Mouse (Mus musculus): ENCODE data around the gene Ssrp1.

Ssrp1 gene

GRCm38 (mm10) chr2:85037047-85038026 is at the start of gene Ssrp1, which contains the start of gene P2rx3:
Ssrp1 (plus strand) TSS chr2:85037234.
P2rx3 (minus strand) TSS chr2:85037462.
- DNase-seq (ENCODE audit: low spot score in 2 of 2) = peak; percentile 86 to 88

- no peak for DNase-seq (ENCODE audit: low spot score in 2 of 2)
These were observed 49.1 kb upstream of the Ssrp1 start, which contains the start of gene Prg3 for GRCm38 (mm10) chr2:84987930-84988329. Prg3 (plus strand) TSS chr2:84988215.

GRCm38 (mm10) chr2:84996376-84996775 is 40.7 kb upstream of the Ssrp1 start:
- DNase-seq (ENCODE audit: low spot score in 2 of 2) = no peak

GRCm38 (mm10) chr2:84999486-85000181 is 37.4 kb upstream of the Ssrp1 start:
- DNase-seq (ENCODE audit: low spot score in 2 of 2) = no peak

GRCm38 (mm10) chr2:85001497-85001896 is 35.5 kb upstream of the Ssrp1 start:
- DNase-seq (ENCODE audit: low spot score in 2 of 2) = no peak

GRCm38 (mm10) chr2:85002575-85002974 is 34.5 kb upstream of the Ssrp1 start:
- DNase-seq (ENCODE audit: low spot score in 2 of 2) = no peak

GRCm38 (mm10) chr2:85004341-85004740 is 32.7 kb upstream of the Ssrp1 start:
- DNase-seq (ENCODE audit: low spot score in 2 of 2) = no peak

GRCm38 (mm10) chr2:85006600-85006999 is 30.4 kb upstream of the Ssrp1 start:
- no peak for DNase-seq (ENCODE audit: low spot score in 2 of 2)

- DNase-seq (ENCODE audit: low spot score in 2 of 2) = no peak
These were observed 29.3 kb upstream of the Ssrp1 start for GRCm38 (mm10) chr2:85007729-85008128.

- no peak for DNase-seq (ENCODE audit: low spot score in 2 of 2)
These were observed 27.8 kb upstream of the Ssrp1 start for GRCm38 (mm10) chr2:85009212-85009611.

GRCm38 (mm10) chr2:85011906-85012604 is 25.0 kb upstream of the Ssrp1 start:
- no peak for DNase-seq (ENCODE audit: low spot score in 2 of 2)

GRCm38 (mm10) chr2:85012679-85013078 is 24.4 kb upstream of the Ssrp1 start:
- DNase-seq (ENCODE audit: low spot score in 2 of 2) = no peak

- DNase-seq (ENCODE audit: low spot score in 2 of 2) = no peak
These were observed 23.0 kb upstream of the Ssrp1 start for GRCm38 (mm10) chr2:85013826-85014587.

- DNase-seq (ENCODE audit: low spot score in 2 of 2) = no peak
These were observed 22.4 kb upstream of the Ssrp1 start for GRCm38 (mm10) chr2:85014588-85014982.

GRCm38 (mm10) chr2:85022043-85022442 is 15.0 kb upstream of the Ssrp1 start:
- no peak for DNase-seq (ENCODE audit: low spot score in 2 of 2)

GRCm38 (mm10) chr2:85026178-85026577 is 10.9 kb upstream of the Ssrp1 start:
- no peak for DNase-seq (ENCODE audit: low spot score in 2 of 2)

GRCm38 (mm10) chr2:85027281-85027680 is 9.8 kb upstream of the Ssrp1 start:
- DNase-seq (ENCODE audit: low spot score in 2 of 2) = no peak

- no peak for DNase-seq (ENCODE audit: low spot score in 2 of 2)
These were observed 7.1 kb upstream of the Ssrp1 start for GRCm38 (mm10) chr2:85029897-85030296.

GRCm38 (mm10) chr2:85030989-85031388 is 6.0 kb upstream of the Ssrp1 start:
- DNase-seq (ENCODE audit: low spot score in 2 of 2) = no peak

- DNase-seq (ENCODE audit: low spot score in 2 of 2) = no peak
These were observed 3.9 kb upstream of the Ssrp1 start for GRCm38 (mm10) chr2:85033121-85033520.

GRCm38 (mm10) chr2:85034169-85034568 is 2.9 kb upstream of the Ssrp1 start:
- no peak for DNase-seq (ENCODE audit: low spot score in 2 of 2)

All from urinary bladder, postnatal 4 days (tissue).